In the genomic region with DNA sequence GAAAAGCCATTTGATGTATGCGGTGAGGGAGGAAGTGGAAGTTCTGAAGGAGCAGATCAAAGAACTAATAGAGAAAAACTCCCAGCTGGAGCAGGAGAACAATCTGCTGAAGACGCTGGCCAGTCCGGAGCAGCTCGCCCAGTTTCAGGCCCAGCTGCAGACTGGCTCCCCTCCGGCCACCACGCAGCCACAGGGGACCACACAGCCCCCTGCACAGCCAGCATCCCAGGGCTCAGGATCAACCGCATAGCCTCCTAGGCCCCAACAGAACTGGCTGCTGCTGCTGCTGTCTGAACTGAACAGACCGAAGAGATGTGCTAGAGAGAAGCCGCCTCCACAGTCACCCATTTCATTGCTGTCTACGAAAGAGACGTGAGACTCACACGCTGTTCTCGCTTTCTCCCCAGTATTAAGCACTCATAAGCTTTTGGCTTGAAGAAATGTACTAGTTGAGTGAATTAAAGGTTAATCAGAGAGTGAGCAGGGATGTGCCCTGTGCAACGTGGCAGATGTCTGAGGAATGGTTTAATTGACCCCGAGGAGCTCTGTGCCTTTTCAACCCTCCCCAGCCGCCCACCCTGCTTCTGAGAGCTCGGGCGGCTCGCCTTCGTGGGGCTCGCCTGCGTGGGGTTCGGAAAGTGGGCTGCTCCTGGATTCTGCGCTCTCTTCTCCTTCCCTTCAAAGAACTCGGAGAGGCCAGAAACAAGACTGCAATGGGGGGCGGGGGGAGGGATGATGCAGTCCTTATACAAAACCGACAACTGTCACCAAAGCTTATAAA, we compare ENCODE assay signal across 8 mouse cellular contexts. TPM values are rescaled to one million over a fixed set of nuclear protein-coding genes. Genes with fewer than 3 reads are reported as not detected.
A peak's percentile ranks its signal among the peaks of the same experiment; 100 is the strongest.
DNase-seq lines count a peak whose midpoint lies in the region; ATAC-seq and TF ChIP-seq lines count a peak whose summit lies in the region.

No protein-coding gene starts in this region.

- H3K4me1 ChIP-seq in heart, embryonic 11.5 days (ENCODE audit: control insufficient read depth, insufficient read depth, low read length): peaks cover 13% of the 10 kb centered on the region; the same call in 1 of the 2 replicates
- H3K4me1 ChIP-seq in midbrain, postnatal 0 days (ENCODE audit: insufficient read depth, low read length): peaks cover 7% of the 10 kb centered on the region; the same call in 1 of the 2 replicates

- intact Hi-C loops in gastrocnemius, adult 2 months (cut with DNase I): loop anchor here (5.0 kb wide), 2 partner anchors 106 to 241 kb away; no protein-coding TSS in a partner anchor

- WGBS in heart, embryonic 11.5 days (ENCODE audit: insufficient replicate concordance): 57% methylated on average over 27 of the region's 27 CpGs
- WGBS in midbrain, postnatal 0 days: 36% methylated on average over 27 of the region's 27 CpGs

- ATAC-seq in heart, embryonic 11.5 days (replicated peaks; ENCODE audit: insufficient number of reproducible peaks, low FRiP score, low TSS enrichment): no peak
- ATAC-seq in midbrain, postnatal 0 days (ENCODE audit: low FRiP score): no peak

- H3K36me3 ChIP-seq in heart, embryonic 11.5 days (ENCODE audit: control insufficient read depth, insufficient read depth, low read length): peaks cover 15% of the 10 kb centered on the region
- H3K36me3 ChIP-seq in midbrain, postnatal 0 days (ENCODE audit: insufficient read depth, low read length): peaks cover 15% of the 10 kb centered on the region

- peak overlapping the region; percentile 96 for H3K27ac ChIP-seq in gastrocnemius, adult 2 months
- peak overlapping the region; percentile 100 for H3K27ac ChIP-seq in heart, embryonic 11.5 days (ENCODE audit: low read depth, low read length)
- H3K27ac ChIP-seq in midbrain, postnatal 0 days (ENCODE audit: low read depth, low read length): peak overlapping the region; percentile 100

- H3K9ac ChIP-seq in heart, embryonic 11.5 days (ENCODE audit: low read depth, low read length): peak overlapping the region; percentile 99
- peak overlapping the region; percentile 70 for H3K9ac ChIP-seq in midbrain, postnatal 0 days (replicated peaks; ENCODE audit: low read length, poor library complexity, severe bottlenecking)

- no peaks in the 10 kb centered on the region for H3K27me3 ChIP-seq in heart, embryonic 11.5 days (ENCODE audit: control insufficient read depth, insufficient read depth, low read length)
- no peaks in the 10 kb centered on the region for H3K27me3 ChIP-seq in midbrain, postnatal 0 days (ENCODE audit: insufficient read depth, low read length)

- TF ChIP-seq CTCF in gastrocnemius, adult 2 months (IDR thresholded peaks at IDR 0.05): no peak
- TF ChIP-seq CTCF in midbrain, postnatal 0 days (IDR thresholded peaks at IDR 0.05): no peak

- peak overlapping the region; percentile 97 for H3K4me2 ChIP-seq in heart, embryonic 11.5 days
- peak overlapping the region; percentile 95 for H3K4me2 ChIP-seq in midbrain, postnatal 0 days (ENCODE audit: low read depth, low read length, poor library complexity, severe bottlenecking)

- peak; percentile 45 for DNase-seq in gastrocnemius, adult 2 months
- DNase-seq in gastrocnemius, adult 18-20 months (ENCODE audit: low spot score): no peak
- peak; percentile 6 for DNase-seq in 3T3-L1 (ENCODE audit: low read depth, low spot score)
- DNase-seq in cerebellum, postnatal 14 days: peak; percentile 51 to 54
- peak; percentile 35 for DNase-seq in kidney, postnatal 14 days
- DNase-seq in midbrain, postnatal 0 days (ENCODE audit: low spot score): no peak
- no peak for DNase-seq in ovary, postnatal 10 days (ENCODE audit: low spot score)

- H3K4me3 ChIP-seq in gastrocnemius, adult 2 months: peak overlapping the region; percentile 83
- peak overlapping the region; percentile 89 for H3K4me3 ChIP-seq in heart, embryonic 11.5 days (ENCODE audit: low read depth, low read length)
- H3K4me3 ChIP-seq in midbrain, postnatal 0 days (ENCODE audit: low read depth, low read length): peak overlapping the region; percentile 69

- H3K9me3 ChIP-seq in heart, embryonic 11.5 days (replicated peaks; ENCODE audit: control insufficient read depth, low read length): no peaks in the 10 kb centered on the region
- no peaks in the 10 kb centered on the region for H3K9me3 ChIP-seq in midbrain, postnatal 0 days (ENCODE audit: low read length)

RNA-seq across cellular contexts. Expression of a gene that starts 50.1 kb away (rescaled TPM):
- under 1 TPM in 1 of 2 experiments, not detected in 1; 0.64 TPM for total RNA-seq in gastrocnemius, adult 2 months (2021)
- total RNA-seq in gastrocnemius, adult 18-20 months (2021): under 1 TPM in 1 of 2 experiments, not detected in 1; 0.45 TPM
- 24.4 TPM in 2 replicates for polyA plus RNA-seq in heart, embryonic 11.5 days (2014; fragmentation: Nextera tagmentation; extraction: Ambion mirVana)
- total RNA-seq in midbrain, postnatal 0 days (2014; rRNA removed): 164 and 199 TPM in 2 replicates
- polyA plus RNA-seq in midbrain, postnatal 0 days (2015; fragmentation: Nextera tagmentation; extraction: Ambion mirVana): 271 and 292 TPM in 2 replicates

Comparison
In these comparisons a context has a peak if more than half of its experiments do, and no peak if none do; other contexts are left out.
1. DNase-seq: peak in gastrocnemius, adult 2 months (single experiment), 3T3-L1 (single experiment), cerebellum, postnatal 14 days (2 of 2) and kidney, postnatal 14 days (single experiment); none in gastrocnemius, adult 18-20 months (single experiment), midbrain, postnatal 0 days (single experiment) and ovary, postnatal 10 days (single experiment).
2. RNA of a gene that starts 50.1 kb away (total RNA-seq): 164 to 199 TPM in midbrain, postnatal 0 days; 0.64 TPM in gastrocnemius, adult 2 months and 0.45 TPM in gastrocnemius, adult 18-20 months; every median in the first group is over 100 times any median in the second.
3. Peak in every context shown above with its lines, with median percentiles within 50 percentile points of each other: H3K27ac ChIP-seq and H3K4me3 ChIP-seq.